Mouse (Mus musculus): Measurements from ENCODE around the gene Ndufv3. TPM values are rescaled to one million over a fixed set of nuclear protein-coding genes. Genes with fewer than 3 reads are reported as not detected.
"Not testable (repeated sequence)": the region's sequence is repeated elsewhere in the genome, so short reads cannot be mapped to it uniquely, and the experiment has no call there.

The Ndufv3 gene
- polyA plus RNA-seq, 1 experiment: 59.9 TPM

DNA sequence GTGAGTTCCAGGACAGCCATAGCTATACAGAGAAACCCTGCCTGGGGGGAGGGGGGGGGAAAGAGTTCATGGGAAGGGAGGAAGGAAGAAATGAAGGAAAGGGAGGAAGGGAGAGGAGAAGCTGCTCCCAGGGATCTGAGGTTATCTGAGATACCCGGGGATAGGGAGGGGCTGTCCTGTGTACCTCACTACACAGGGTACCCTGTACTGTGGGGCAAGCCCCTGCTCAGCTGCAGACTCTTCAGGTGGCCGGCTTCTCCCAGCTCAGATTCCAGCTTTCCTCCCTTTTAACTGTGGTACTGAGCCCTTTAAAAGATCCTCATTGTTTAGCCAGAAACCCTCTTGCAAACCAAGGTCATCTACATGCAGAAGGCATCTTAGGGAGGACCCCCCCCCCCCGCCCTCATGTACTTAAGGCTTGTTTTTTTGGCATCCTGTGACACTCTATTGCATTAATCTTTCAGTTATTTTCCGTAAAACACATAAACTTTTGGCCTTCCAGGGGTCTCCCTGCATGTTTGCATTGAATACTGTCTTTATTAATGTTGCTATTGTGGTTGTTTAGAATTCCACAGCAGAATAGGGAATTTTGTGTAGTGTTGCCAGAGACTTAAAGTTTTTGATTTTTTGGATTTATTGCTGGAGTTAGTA lies 21.0 kb downstream of the Ndufv3 start:
- H3K27ac ChIP-seq (ENCODE audit: control insufficient read depth, insufficient read depth, low read depth, low read length): no peak overlapping the region
- no peak for TF ChIP-seq POLR2A (IDR thresholded peaks at IDR 0.05; ENCODE audit: control insufficient read depth, low read depth, low read length)
- no peak for TF ChIP-seq CTCF (IDR thresholded peaks at IDR 0.05; ENCODE audit: control insufficient read depth, insufficient read depth, insufficient replicate concordance, low read depth, low read length)
- no peaks in the 10 kb centered on the region for H3K4me1 ChIP-seq (ENCODE audit: control insufficient read depth, insufficient read depth, low read length)
- H3K27me3 ChIP-seq (ENCODE audit: control insufficient read depth, insufficient read depth, low read length): no peaks in the 10 kb centered on the region
- H3K4me3 ChIP-seq (ENCODE audit: control insufficient read depth, low read depth, low read length): no peak overlapping the region
- H3K36me3 ChIP-seq (ENCODE audit: control insufficient read depth, insufficient read depth, low read length): no peaks in the 10 kb centered on the region

DNA sequence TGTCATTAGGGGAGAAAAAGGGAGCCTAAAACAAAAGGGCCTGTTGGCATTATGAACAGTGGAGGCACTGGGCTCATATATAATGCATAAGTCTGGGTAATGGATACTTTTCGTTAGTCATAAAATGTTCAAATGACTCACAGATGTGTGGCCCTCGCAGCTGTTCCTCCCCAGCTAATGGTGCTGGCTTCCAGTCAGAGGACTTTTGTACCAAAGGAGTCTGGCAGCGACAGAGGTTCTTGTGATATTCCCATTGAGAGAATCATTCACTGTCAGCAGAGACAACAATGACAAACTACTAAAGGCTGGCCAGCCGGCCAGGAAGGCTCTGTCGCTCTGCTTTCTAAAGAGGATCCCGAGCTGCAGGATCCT lies 21.5 kb downstream of the Ndufv3 start:
- Histone ChIP-seq H3K4me1 (ENCODE audit: control insufficient read depth, insufficient read depth, low read length) (no peaks in the 10 kb centered on the region), H3K27me3 (ENCODE audit: control insufficient read depth, insufficient read depth, low read length) (no peaks in the 10 kb centered on the region), H3K4me3 (ENCODE audit: control insufficient read depth, low read depth, low read length) (no peak overlapping the region), H3K27ac (ENCODE audit: control insufficient read depth, insufficient read depth, low read depth, low read length) (no peak overlapping the region), H3K36me3 (ENCODE audit: control insufficient read depth, insufficient read depth, low read length) (no peaks in the 10 kb centered on the region)
- TF ChIP-seq POLR2A (IDR thresholded peaks at IDR 0.05; ENCODE audit: control insufficient read depth, low read depth, low read length) (no peak), CTCF (IDR thresholded peaks at IDR 0.05; ENCODE audit: control insufficient read depth, insufficient read depth, insufficient replicate concordance, low read depth, low read length) (no peak)

- no peaks in the 10 kb centered on the region for H3K36me3 ChIP-seq (ENCODE audit: control insufficient read depth, insufficient read depth, low read length)
- H3K4me3 ChIP-seq (ENCODE audit: control insufficient read depth, low read depth, low read length): no peak overlapping the region
- no peak for TF ChIP-seq POLR2A (IDR thresholded peaks at IDR 0.05; ENCODE audit: control insufficient read depth, low read depth, low read length)
- TF ChIP-seq CTCF (IDR thresholded peaks at IDR 0.05; ENCODE audit: control insufficient read depth, insufficient read depth, insufficient replicate concordance, low read depth, low read length): no peak
- no peak overlapping the region for H3K27ac ChIP-seq (ENCODE audit: control insufficient read depth, insufficient read depth, low read depth, low read length)
- H3K4me1 ChIP-seq (ENCODE audit: control insufficient read depth, insufficient read depth, low read length): no peaks in the 10 kb centered on the region
- no peaks in the 10 kb centered on the region for H3K27me3 ChIP-seq (ENCODE audit: control insufficient read depth, insufficient read depth, low read length)
Observed at GRCm38 (mm10) chr17:31543574-31543973, 23.7 kb downstream of the Ndufv3 start.

DNA sequence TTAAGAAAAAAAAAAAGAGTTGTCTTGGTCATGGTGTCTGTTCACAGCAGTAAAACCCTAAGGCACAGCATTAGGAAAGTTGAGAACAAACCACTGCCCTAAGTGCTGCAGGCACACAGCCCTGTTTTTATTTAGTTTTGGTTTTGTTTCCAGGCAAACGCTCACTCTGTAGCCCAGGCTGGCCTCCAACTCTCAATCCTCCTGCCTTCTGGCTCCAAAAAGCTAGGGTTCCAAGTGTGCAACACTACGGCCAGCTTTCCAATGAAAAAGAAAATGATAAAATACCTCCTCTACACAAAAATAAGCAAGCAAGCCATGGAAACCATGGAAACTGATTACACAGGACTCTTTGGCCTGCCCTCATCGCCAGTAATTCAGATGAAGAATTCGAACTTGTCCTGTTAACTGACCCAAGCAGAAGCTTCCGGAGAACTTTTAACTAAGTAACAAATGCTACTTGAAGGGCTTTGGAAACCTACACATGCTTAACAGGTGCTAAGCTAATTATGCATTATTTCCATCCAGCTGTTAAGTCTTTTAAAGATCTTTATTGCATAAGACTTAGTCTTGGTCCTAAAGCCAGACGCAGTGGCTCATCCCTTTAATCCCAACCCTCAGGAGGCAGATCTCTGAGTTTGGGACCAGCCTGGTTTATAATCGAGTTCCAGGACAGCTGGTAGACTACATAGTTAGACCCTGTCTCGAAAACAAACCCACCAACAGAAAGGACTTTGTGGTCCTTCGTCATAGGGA lies 26.7 kb downstream of the Ndufv3 start:
- Histone ChIP-seq H3K4me3 (ENCODE audit: control insufficient read depth, low read depth, low read length) (no peak overlapping the region), H3K36me3 (ENCODE audit: control insufficient read depth, insufficient read depth, low read length) (no peaks in the 10 kb centered on the region), H3K27me3 (ENCODE audit: control insufficient read depth, insufficient read depth, low read length) (no peaks in the 10 kb centered on the region), H3K27ac (ENCODE audit: control insufficient read depth, insufficient read depth, low read depth, low read length) (no peak overlapping the region), H3K4me1 (ENCODE audit: control insufficient read depth, insufficient read depth, low read length) (no peaks in the 10 kb centered on the region)
- TF ChIP-seq POLR2A (IDR thresholded peaks at IDR 0.05; ENCODE audit: control insufficient read depth, low read depth, low read length) (no peak), CTCF (IDR thresholded peaks at IDR 0.05; ENCODE audit: control insufficient read depth, insufficient read depth, insufficient replicate concordance, low read depth, low read length) (no peak)

- Histone ChIP-seq H3K27me3 (ENCODE audit: control insufficient read depth, insufficient read depth, low read length) (no peaks in the 10 kb centered on the region), H3K36me3 (ENCODE audit: control insufficient read depth, insufficient read depth, low read length) (no peaks in the 10 kb centered on the region), H3K27ac (ENCODE audit: control insufficient read depth, insufficient read depth, low read depth, low read length) (no peak overlapping the region), H3K4me3 (ENCODE audit: control insufficient read depth, low read depth, low read length) (no peak overlapping the region), H3K4me1 (ENCODE audit: control insufficient read depth, insufficient read depth, low read length) (no peaks in the 10 kb centered on the region)
- TF ChIP-seq CTCF (IDR thresholded peaks at IDR 0.05; ENCODE audit: control insufficient read depth, insufficient read depth, insufficient replicate concordance, low read depth, low read length) (no peak), POLR2A (IDR thresholded peaks at IDR 0.05; ENCODE audit: control insufficient read depth, low read depth, low read length) (no peak)
Observed at GRCm38 (mm10) chr17:31547974-31548373, 28.1 kb downstream of the Ndufv3 start.

GRCm38 (mm10) chr17:31549389-31549788 lies 29.5 kb downstream of the Ndufv3 start:
- TF ChIP-seq CTCF (IDR thresholded peaks at IDR 0.05; ENCODE audit: control insufficient read depth, insufficient read depth, insufficient replicate concordance, low read depth, low read length) (no peak), POLR2A (IDR thresholded peaks at IDR 0.05; ENCODE audit: control insufficient read depth, low read depth, low read length) (no peak)
- Histone ChIP-seq H3K4me1 (ENCODE audit: control insufficient read depth, insufficient read depth, low read length) (no peaks in the 10 kb centered on the region), H3K27ac (ENCODE audit: control insufficient read depth, insufficient read depth, low read depth, low read length) (no peak overlapping the region), H3K4me3 (ENCODE audit: control insufficient read depth, low read depth, low read length) (no peak overlapping the region), H3K36me3 (ENCODE audit: control insufficient read depth, insufficient read depth, low read length) (no peaks in the 10 kb centered on the region), H3K27me3 (ENCODE audit: control insufficient read depth, insufficient read depth, low read length) (no peaks in the 10 kb centered on the region)

- H3K27me3 ChIP-seq (ENCODE audit: control insufficient read depth, insufficient read depth, low read length); H3K4me3 ChIP-seq (ENCODE audit: control insufficient read depth, low read depth, low read length); H3K36me3 ChIP-seq (ENCODE audit: control insufficient read depth, insufficient read depth, low read length); H3K4me1 ChIP-seq (ENCODE audit: control insufficient read depth, insufficient read depth, low read length); H3K27ac ChIP-seq (ENCODE audit: control insufficient read depth, insufficient read depth, low read depth, low read length): not testable (repeated sequence)
Observed at GRCm38 (mm10) chr17:31552601-31553000, 32.7 kb downstream of the Ndufv3 start.
